Mouse (Mus musculus): Measurements from ENCODE around the gene Fbxo31. TPM values are rescaled to one million over a fixed set of nuclear protein-coding genes. Genes with fewer than 3 reads are reported as not detected.

The Fbxo31 gene
- total RNA-seq, 1 experiment from 2014 or later: 37.2 TPM

GRCm38 (mm10) chr8:121551065-121551985 lies 27.3 kb downstream of the Fbxo31 start:
- no peak for DNase-seq

GRCm38 (mm10) chr8:121550056-121550455 lies 28.6 kb downstream of the Fbxo31 start:
- no peak for DNase-seq

- peak; percentile 81 for DNase-seq
Measured at GRCm38 (mm10) chr8:121547132-121547531, 31.5 kb downstream of the Fbxo31 start.

- DNase-seq: no peak
Measured at GRCm38 (mm10) chr8:121544936-121545335, 33.7 kb downstream of the Fbxo31 start.

GRCm38 (mm10) chr8:121544276-121544785 lies 34.3 kb downstream of the Fbxo31 start, which contains the start of gene 1700018B08Rik:
TSS of gene 1700018B08Rik (minus strand) at chr8:121544320.
- no peak for DNase-seq

GRCm38 (mm10) chr8:121542901-121543300 lies 35.7 kb downstream of the Fbxo31 start:
- DNase-seq: no peak

- no peak for DNase-seq
Measured at GRCm38 (mm10) chr8:121541862-121542261, 36.7 kb downstream of the Fbxo31 start.

GRCm38 (mm10) chr8:121532381-121532780 lies 46.2 kb downstream of the Fbxo31 start:
- peak; percentile 61 for DNase-seq

- DNase-seq: no peak
Measured at GRCm38 (mm10) chr8:121530639-121531038, 48.0 kb downstream of the Fbxo31 start.

- DNase-seq: no peak
Measured at GRCm38 (mm10) chr8:121528790-121529189, 49.8 kb downstream of the Fbxo31 start.

- no peak for DNase-seq
Measured at GRCm38 (mm10) chr8:121527751-121528150, 50.9 kb downstream of the Fbxo31 start.

- no peak for DNase-seq
Measured at GRCm38 (mm10) chr8:121526811-121527550, 51.6 kb downstream of the Fbxo31 start.

GRCm38 (mm10) chr8:121525111-121525818 lies 53.3 kb downstream of the Fbxo31 start:
- no peak for DNase-seq

GRCm38 (mm10) chr8:121513429-121513828 lies 65.2 kb downstream of the Fbxo31 start:
- DNase-seq: peak; percentile 91

GRCm38 (mm10) chr8:121511751-121512150 lies 66.9 kb downstream of the Fbxo31 start:
- DNase-seq: no peak

Other genes with a start within 250 kb of the Fbxo31 start
- gene 1700018B08Rik, start 34.5 kb downstream of the Fbxo31 start, total RNA-seq (2021): not detected in 2 replicates
- 137 and 170 TPM in 2 replicates for gene Map1lc3b, start 11.6 kb upstream of the Fbxo31 start, total RNA-seq (2021)
- gene Zcchc14, start 74.1 kb upstream of the Fbxo31 start, total RNA-seq (2021): 41.0 and 46.2 TPM in 2 replicates
- 2.1 and 2.7 TPM in 2 replicates for gene Jph3, start 150.8 kb upstream of the Fbxo31 start, total RNA-seq (2021)